Mouse (Mus musculus): Measurements from ENCODE around the gene Rnf167. TPM values are rescaled to one million over a fixed set of nuclear protein-coding genes. Genes with fewer than 3 reads are reported as not detected.
A peak's percentile ranks its signal among the peaks of the same experiment; 100 is the strongest.

Gene Rnf167
- total RNA-seq, 4 experiments from 2014 or later: 53.0 to 67.3 (median 58.7) TPM

DNA sequence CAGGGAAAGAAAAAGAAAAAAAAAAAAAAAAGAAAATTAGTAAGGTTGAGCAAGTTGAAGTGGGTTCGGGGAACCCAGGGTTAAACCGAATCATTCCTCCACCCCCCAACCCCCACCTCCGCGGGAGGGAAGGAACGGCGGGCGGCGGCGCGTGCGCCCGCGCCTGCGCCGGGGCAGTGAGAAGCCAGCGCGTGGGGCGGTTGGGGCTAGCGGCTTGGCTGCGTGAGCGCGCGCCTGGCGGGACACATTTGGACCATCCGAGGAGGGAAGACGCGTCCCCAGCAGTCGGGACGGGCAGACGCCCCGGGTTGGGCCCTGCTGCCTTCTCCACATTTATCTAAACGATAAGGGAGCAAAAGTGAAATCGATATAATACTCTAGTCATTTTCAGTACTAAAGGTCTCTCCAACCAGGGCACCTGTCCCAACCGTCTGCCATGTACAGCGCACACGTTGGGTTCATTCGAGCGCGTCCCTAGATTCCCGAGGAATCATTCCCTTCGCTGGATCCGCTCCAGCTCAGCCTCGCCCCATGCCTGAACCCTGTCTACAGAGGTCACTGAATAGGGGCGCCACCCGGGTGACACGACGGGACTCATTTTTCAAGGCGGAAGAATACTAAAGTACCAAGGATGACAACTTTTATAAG lies 8.0 kb downstream of the Rnf167 start:
- DNase-seq (ENCODE audit: low spot score): peak; percentile 80

DNA sequence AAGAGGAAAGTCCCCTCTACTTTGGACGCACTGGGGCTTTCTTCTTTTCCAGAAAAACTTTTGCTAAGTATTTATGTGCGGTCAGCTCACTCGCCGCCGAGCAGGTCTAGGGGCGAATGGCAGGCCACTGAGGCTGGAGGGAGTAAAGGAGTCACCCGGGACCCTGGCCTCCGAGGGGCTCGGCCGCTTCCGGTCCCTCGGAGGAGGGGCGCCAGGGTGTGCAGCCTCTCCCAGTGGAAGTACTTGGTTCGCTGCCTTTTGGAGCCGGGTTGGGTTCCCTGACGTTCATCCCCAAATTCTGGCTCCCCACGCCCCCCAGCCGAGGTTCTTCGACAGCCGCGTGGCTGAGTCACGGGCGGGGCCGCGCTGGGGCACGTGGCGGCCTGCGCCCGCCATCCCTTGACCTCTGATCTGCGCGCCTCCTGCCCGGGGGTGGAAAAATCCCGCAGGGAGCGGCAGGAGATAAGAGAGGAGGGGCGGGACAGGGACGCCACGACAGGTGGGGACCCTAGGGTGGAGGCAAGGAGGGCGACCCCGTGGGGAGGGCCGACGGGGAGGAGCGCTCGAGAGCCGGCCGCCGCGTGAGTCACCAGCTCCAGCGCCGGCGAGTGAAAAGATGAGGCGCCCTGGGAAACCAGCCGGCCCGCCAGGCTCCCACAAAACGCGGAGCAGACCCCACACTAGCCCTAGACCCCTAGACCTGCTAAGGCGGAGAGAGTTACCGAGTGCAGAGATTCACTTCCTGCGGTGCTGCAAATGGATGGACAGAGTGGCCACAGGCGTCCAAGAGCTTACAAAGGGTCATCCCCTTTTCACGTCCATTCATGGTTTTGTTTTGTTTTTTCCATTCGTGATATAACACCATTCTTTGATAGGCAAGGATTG lies 8.8 kb downstream of the Rnf167 start:
- peak; percentile 65 for DNase-seq (ENCODE audit: low spot score)

DNA sequence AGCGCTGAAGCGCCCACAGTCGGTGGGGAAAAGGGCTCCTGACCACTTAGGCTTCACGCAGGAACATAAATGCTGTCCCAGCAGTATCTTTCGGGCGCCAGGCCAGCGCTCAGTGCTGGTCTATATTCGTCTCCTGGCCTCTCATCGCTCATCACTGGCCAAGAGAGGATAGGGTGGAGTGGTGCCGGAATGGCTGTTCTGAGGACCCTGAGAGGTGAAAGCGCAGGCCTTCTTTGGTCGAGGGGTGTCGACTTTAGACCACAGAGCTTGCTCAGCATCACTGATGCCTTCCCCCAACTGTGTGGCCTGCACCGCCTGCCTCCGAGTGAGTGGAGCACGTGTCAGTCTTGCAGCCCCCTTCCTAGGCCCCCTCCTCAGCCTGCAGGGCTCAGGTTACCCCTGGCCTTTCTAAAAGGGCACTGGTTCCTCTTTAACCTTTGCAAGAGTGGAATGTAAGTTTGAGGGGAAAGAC lies 9.5 kb downstream of the Rnf167 start:
- DNase-seq (ENCODE audit: low spot score): peak; percentile 81

DNA sequence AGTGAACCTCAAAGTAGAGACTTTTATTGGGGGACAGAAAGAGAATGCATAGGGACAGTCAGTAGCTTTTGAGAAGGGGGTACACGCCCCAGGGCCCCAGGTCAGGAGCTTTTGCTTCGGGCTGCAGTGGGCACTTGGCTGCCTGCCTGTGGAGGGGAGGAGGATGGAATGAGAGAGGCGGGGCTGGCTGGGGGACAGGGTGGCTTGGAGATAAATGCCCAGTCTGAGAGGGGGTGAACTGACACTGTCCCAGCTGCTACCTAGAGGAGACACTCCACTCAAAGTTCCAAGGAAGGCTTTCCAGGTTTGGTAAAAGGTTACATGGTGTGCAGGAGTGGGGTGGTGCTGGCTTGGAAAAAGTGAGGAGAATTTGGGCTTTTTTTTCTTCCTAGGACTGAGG lies 9.9 kb downstream of the Rnf167 start, which contains the start of gene Eno3:
Gene Eno3, plus strand, starts transcription at position 239 of the 400 bp plus-strand sequence.
- DNase-seq (ENCODE audit: low spot score): no peak

DNA sequence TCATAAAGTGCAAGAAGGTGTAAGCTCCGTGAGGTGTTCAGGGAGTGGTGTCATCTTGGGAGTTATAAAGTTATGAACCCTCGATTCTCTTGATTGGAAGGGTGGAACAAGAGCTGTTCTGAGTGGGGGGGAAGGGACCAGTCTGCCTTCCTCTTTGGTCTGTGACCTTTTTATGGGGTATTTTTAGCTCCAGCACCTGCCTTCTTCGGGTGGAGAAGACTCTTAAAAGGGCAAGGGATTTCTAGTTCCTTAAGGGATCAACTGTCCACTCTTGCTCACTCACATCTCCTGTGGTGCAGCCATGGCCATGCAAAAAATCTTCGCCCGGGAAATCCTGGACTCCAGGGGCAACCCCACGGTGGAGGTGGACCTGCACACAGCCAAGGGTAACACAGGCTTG lies 10.5 kb downstream of the Rnf167 start:
- no peak for DNase-seq (ENCODE audit: low spot score)

DNA sequence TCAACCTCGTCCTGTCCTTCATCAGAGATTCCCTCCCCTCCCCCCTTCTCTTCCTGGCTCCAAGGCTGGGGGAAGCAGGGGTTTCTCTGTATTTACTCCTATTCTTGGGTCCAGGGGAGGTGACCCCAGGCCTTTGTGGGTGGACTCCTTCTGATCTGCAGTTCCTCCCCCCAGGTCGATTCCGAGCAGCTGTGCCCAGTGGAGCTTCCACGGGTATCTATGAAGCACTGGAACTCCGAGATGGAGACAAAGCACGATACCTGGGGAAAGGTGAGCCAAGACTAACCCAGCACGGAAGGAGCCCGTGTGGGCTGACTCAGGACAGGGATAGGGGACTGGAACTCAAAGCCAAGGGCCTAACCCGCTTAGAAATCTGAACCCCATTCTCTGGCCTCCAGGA lies 11.0 kb downstream of the Rnf167 start:
- DNase-seq (ENCODE audit: low spot score): no peak

DNA sequence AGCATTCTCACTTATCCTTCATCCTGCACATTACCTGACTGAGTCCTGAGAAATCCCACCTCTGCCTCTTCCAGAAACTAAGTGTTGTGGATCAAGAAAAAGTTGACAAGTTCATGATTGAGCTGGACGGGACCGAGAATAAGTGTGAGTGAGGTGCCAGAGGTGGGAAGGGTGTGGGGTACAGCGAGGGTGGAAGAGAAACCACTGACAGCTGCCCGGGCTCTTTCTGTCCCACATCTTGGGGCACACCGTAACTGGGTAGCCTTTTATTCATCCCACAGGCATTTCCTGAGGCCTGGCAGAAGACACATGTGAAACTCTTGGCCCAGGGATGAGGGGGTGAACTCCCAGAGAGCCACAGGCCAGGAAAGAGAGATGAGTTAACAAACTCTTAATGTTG lies 11.5 kb downstream of the Rnf167 start:
- no peak for DNase-seq (ENCODE audit: low spot score)

DNA sequence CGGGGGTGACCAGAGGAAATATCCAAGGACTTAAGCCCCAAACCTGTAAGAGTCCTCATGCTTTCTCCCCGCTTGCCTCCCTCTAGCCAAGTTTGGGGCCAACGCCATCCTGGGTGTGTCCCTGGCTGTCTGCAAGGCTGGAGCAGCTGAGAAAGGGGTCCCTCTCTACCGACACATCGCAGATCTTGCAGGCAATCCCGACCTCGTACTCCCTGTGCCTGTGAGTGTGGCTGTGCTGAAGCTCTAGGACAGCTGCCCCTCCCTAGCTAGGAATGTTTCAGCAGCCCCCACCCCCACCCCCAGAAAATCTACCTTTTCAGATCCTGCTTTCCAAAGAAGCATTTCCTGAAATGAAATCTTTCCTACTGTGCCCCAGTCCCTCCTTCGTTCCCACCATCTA lies 11.9 kb downstream of the Rnf167 start:
- DNase-seq (ENCODE audit: low spot score): no peak

DNA sequence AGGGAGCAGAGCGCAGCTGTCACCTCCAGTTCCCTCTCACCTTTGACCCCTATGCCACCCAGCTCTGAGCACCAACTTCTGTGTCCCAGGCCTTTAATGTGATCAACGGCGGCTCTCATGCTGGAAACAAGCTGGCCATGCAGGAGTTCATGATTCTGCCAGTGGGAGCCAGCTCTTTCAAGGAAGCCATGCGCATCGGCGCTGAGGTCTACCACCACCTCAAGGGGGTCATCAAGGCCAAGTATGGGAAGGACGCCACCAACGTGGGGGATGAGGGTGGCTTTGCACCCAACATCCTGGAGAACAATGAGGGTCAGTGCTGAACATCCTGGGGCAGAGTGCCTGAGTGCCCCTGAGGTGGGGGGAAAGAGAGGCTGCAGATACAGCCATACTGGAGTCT lies 13.5 kb downstream of the Rnf167 start:
- no peak for DNase-seq (ENCODE audit: low spot score)

DNA sequence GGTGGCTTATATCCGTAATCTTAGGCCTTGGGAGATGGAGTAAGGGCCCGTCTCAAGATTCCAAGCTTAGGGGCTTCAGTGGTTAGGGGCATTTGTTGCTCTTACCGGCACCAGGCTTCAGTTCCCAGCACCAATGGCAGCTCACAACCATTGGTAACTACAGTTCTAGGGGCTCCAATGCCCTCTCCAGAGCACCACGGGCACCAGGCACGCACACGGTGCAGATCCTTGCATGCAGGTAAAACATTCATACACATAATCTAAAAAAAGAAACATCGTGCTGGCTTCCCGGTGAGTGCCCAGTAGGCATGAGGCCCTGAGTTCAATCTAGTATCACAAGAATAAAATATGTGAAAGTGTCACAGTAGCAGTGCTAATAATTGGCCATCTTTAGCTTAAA lies 16.1 kb downstream of the Rnf167 start:
- DNase-seq (ENCODE audit: low spot score): no peak

DNA sequence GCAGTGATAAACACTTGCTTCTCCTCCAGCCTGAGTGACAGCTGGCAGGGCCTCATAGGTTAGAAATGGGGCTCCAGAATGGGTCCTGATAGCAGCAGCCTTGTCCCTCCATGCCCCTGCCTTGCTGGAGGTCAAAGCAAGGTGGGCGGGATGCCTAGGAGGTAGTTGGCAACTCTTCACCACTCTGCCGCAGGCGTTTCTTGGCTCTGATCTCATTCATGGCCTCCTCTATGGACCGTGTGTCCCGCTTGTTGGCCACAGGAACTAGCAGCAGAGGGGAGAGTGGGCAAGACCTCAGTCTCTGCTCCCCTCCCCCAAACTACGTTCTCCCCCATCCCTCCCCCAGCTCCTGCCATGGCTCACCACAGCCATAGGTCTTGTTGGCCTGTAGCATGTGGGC lies 16.9 kb downstream of the Rnf167 start:
- no peak for DNase-seq (ENCODE audit: low spot score)

DNA sequence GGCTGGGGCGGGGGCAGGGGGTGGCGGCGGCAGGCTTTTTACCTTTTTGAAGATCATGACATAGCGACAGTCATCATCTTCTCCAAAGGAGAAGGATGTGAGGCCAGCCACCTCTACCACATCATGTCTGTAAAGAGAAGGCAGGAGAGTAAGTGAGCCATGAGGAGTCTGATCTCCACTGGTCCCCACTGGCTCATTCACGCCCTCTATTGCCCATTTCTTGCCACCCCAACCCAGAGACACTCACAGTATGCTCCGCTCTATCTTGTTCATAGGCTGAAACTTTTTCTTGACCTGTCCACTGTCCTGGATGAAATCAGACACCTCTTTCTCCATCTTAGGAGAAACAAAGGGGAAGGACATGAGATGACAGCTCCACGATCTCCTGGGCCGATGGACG lies 17.7 kb downstream of the Rnf167 start:
- no peak for DNase-seq (ENCODE audit: low spot score)

DNA sequence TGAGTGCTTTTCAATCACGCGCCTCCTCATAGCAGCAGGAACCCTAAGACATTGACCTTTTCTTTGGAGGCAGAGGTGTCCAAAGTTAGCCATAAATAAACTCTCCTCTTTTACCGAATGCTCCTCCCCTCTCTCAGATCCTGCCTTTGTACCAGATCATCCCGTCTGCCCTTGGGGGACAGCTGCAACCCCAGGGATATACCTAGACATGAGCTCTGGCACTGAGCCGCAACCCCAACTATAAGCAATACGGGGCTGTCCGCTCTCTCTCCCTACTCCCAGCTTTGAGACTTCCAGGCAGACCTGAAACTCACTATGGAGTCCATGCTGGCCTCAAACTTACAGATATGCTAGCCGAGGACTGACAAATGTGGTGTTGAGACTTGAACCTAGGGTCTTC lies 19.7 kb downstream of the Rnf167 start:
- DNase-seq (ENCODE audit: low spot score): no peak

DNA sequence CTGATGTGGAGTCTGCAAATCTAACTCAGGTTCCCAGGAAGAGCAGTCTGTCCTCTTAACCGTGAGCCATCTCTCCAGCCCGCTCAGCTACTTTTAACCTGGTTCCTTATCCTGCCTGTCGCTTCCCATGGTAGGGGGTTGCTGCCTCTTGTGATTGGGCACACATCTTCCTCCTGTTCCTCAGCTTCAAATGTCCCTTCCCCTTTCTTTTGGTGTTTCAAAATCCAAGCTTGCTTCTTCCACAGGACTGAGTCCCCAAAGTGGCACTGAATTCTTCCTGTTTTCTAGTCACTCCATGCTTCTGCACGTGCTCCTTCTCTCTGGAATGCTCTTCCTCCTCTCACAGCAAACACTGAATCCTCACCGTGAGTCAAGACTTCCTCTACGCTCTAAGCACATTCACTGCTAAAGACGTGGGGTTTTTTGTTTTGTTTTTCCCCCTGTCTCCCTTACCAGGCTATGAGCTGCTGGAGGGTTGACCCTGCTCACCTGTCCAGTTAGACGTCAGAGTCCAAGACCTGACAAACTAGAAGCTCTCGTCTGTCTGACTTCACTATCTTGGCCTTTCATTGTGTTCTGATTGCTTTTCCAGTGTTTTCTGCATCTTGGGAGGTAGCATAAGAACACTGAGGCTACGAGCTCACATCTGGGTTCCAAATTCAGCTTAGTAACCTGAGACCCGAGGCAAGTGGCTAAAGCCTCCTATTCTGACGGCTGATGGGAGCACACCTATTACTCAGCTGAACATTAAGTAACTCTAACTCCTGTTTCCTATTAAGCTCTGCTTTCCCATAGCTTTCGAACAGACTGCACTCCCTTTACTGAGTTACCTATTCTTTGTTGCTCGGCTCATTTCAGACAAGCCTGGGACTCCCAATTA lies 20.5 kb downstream of the Rnf167 start:
- DNase-seq (ENCODE audit: low spot score): no peak

DNA sequence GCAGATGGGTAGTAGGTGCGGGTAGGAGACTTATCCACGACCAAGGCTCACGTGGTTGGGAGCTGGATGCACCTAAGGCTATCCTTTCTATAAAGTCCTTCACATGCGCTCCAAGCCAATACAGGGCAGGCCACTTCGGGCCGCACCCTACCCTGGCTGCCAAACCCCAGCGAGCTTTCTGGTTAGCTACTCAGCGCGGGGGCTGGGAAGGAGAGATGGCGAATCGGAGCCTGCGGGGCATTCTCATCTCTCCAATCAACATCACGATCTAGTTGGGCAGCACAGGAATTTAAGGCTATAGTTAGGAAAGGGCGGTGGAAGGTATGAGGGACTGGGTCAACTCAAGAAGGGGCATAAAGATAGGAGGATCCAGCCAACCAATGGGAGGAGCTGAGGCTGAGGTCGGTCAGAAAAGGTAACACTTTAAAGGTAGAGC lies 21.3 kb downstream of the Rnf167 start:
- no peak for DNase-seq (ENCODE audit: low spot score)

DNA sequence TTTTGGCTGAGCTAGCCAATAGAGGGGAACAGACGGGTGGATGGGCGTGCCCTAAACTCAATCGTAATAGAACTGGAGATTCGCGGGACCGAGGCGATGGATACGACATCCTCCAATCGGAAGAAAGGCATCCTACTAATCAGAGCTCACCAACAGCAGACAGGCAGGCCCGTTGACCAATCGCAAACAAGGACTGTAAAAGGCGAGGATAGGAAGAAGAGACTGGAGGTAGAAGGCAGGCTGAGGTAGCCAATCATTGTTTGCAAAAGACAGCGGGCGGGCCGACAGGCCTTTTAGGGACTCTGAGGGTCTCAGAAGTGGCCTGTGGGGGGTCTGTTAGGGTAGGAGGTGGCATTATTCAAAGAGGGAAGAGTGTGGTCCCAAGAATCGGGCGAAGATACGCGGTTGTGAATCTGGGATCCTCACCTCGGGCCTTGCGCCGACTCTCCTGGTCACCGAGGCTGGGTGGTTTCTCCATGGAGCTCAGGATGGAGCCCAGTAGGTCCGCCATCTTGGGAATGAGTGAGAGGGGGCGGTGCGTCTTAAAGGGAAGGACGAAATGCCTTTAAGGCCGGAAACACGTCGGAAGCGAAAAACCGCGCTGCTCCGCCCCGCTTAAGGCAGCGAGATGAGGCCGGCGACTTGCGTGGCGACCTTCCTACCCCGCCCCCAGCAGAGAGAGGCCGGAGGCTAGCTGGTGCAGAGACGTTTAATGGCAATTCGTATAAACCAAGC lies 21.9 kb downstream of the Rnf167 start, which contains the start of gene Spag7:
Gene Spag7, minus strand, starts transcription at position 646 of the 735 bp plus-strand sequence.
- DNase-seq (ENCODE audit: low spot score): peak; percentile 100

DNA sequence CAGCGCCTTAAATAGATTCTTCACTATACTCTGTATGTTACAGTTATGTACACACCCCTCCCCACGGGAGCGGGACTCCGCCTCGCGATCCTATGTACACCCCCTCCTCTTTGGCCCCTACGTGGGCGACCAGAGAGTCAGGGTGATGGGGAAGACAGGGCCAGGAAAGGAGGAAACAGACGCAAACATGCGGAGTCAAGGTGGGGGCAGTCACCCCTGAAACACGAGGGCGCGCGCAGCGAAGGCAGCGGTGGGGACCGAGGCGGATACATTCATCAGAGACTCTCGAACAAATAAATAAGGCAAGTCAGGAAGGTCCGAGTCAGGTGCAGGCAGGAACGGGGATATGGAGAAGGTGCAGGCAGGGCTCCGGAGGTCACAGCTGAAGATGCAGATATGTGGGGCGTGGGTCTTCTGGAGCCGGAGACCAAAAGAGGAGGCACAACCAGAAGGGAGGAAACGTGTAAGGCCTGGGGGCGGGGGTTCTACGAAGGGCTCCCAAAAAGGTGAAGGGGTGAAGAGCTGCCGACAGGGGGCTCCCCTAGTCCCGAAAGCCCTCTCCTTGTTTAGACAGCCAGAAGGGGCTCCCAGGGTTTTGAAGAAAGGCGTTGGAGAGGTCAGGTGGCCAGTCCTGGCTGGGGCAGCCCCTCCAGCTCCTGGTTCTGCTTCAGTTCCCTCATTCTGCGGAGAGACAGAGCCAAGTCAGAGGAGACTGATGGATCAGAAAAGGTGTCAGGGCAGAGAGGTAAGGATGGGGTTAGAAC lies 22.7 kb downstream of the Rnf167 start:
- DNase-seq (ENCODE audit: low spot score): peak; percentile 64

DNA sequence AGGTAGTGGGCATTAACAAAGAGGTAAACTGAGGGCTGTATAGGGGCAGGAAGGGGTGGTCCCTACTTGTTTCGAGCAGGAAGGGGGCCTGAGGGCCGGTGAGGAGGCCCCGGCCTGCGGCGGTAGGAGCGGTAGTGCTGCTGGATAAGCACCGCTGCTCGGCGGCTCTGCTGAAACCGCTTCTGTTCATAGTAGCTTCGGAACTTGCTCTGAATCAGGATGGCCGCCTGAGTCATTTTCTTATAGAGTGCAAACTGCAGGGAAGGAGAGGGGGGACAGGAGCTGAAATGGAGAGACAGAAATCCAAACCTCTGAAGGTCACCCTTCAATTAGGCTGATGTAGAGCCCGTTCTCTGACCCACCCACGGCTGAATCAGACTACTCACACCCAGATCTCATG lies 23.4 kb downstream of the Rnf167 start:
- no peak for DNase-seq (ENCODE audit: low spot score)

DNA sequence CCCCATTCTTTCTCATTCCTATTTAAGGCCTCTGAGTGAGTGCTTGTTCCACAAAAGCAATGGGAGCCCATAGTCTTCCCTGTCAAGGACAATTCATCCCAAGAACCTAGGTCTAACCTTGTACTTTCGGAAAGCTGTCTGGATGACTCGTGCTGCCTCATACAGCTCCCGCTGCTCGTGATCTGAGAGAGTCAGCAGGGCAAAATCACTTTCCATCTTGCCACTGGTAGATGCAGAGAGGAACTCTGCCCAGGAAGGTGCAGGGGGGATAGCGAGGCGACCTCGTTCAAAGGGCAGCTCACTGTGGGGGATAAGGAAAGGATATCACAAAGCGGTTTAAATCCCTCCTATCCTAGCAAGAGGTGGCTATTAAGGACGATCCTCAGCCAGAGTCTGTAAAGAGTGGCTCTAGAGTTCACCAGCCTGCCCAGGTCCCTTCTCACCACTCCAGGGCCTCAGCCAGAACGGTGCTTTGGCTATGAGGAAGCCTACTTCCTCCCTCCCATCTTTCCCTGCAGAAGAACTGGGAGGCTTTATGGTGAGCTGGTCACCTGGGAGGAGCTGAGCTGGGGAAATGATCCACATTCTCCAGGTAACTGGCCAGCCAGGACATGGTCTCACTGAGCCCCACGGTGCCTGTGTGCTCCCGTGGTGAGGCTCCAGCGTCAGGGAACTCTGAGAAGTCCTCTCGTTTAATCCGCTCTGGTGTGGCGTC lies 24.5 kb downstream of the Rnf167 start:
- no peak for DNase-seq (ENCODE audit: low spot score)

DNA sequence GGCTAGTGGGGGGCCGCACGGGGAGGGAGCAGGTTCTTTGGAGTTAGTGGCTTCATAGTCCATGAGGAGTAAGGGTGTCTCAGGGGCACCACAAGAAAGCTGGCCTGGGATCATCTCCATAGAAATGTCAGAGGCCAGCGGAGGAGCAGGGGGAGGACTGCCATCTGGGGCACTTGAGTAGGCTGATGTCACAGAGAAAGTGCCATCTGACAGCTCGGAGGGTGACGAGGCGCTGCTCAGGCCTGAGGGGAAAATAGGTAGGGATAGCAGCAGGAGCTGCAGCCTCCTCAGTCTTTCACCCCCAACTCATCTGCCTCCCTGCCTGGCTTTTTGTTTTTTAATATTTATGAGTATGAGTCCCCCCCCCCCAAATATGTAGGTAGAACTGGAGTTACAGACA lies 27.0 kb downstream of the Rnf167 start:
- no peak for DNase-seq (ENCODE audit: low spot score)
